Mouse (Mus musculus) bone marrow macrophage, adult 2 months (primary cell): ENCODE results near the gene Ctbs. TPM values are rescaled to one million over a fixed set of nuclear protein-coding genes. Genes with fewer than 3 reads are reported as not detected.
"Not testable (repeated sequence)": the region's sequence is repeated elsewhere in the genome, so short reads cannot be mapped to it uniquely, and the experiment has no call there.

Experiments
- H3K27ac ChIP-seq: 2 replicates; pipeline ENCODE4 v1.5.1; 2012; ENCODE audit warnings: low read depth, low read length; ENCODE audit not compliant: insufficient read depth
- H3K4me1 ChIP-seq: 2 replicates; pipeline ENCODE4 v1.6.1; 2012; ENCODE audit warnings: low read length; ENCODE audit not compliant: control insufficient read depth, insufficient read depth
- H3K4me3 ChIP-seq: 2 replicates; pipeline ENCODE4 v1.5.1; 2012; ENCODE audit warnings: mild to moderate bottlenecking, low read length, moderate library complexity; ENCODE audit not compliant: insufficient read depth
- CTCF ChIP-seq: IDR thresholded peaks from 2 replicates; pipeline ENCODE4 v1.5.1; 2012; ENCODE audit warnings: low read depth, mild to moderate bottlenecking, low read length, moderate library complexity
- POLR2A ChIP-seq: IDR thresholded peaks from 2 replicates; pipeline ENCODE4 v1.6.1; 2012; ENCODE audit warnings: mild to moderate bottlenecking, low read depth, low read length, borderline replicate concordance
- polyA plus RNA-seq: library from polyadenylated mRNA; stranded (reverse); fragments of >200 nt; gene quantifications from 2 replicates; pipeline ENCODE4 v1.2.4, GENCODE M21; 2012; ENCODE audit not compliant: missing spikeins, insufficient read depth, insufficient read length

Ctbs gene
- polyA plus RNA-seq, 1 experiment: 31.6 TPM

DNA sequence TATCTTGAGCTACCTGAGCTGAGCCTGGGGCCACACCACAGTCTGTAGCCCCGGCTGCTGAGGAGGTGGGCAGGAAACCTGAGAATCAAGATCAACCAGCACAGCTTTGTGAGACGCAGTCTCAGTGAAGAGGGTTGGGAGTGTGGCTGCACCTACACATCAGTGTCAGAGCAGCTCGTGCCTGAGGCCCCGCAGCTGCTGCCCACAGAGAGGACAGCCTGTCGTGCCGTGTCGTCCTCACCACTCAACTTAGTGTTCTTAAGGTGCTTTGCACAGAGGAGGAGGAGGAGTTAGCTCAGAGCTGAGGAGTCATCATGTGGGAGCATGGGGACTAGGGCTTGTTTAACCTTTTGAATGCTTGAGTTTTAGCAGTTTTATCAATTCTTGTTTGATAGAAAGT lies 23.7 kb upstream of the Ctbs start:
- no peak overlapping the region for H3K27ac ChIP-seq
- H3K4me1 ChIP-seq: peaks cover 10% of the 10 kb centered on the region
- TF ChIP-seq POLR2A (no peak), CTCF (no peak)
- H3K4me3 ChIP-seq: no peak overlapping the region

DNA sequence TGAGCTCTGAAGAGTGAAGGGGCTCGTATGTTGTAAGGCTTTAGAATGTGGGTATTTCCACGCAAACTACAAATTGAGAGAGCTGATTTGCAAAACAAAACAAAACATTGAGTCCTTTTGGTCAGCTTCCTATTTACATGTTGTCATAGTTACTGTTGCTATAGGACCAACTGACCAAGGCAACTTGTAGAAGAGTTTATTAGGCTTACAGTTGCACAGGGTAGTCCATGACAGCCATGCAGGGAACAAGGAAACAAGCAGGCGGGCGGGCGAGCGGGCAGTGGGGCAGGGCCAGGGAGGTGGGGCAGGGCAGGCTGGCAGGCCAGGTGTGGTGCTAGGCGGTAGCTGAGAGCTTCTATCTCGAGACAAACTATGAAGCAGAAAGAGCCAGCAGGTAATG lies 23.1 kb upstream of the Ctbs start:
- Histone ChIP-seq H3K4me3 (no peak overlapping the region), H3K4me1 (peaks cover 7% of the 10 kb centered on the region), H3K27ac (no peak overlapping the region)
- TF ChIP-seq CTCF (no peak), POLR2A (no peak)

DNA sequence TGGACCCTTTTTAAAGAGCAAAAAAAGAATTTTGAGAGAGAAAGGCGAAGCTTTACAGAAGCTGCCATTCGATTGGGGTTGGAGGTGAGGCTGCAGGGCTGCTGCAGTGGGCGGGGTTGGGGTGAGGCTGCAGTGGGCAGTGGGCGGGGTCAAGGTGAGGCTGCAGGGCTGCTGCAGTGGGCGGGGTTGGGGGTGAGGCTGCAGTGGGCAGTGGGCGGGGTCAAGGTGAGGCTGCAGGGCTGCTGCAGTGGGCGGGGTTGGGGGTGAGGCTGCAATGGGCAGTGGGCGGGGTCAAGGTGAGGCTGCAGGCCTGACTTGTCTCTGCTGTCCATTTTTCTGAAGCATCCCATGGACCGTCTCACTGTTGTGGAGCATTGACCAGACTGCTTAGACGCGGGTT lies 16.5 kb upstream of the Ctbs start:
- H3K4me3 ChIP-seq, H3K4me1 ChIP-seq, H3K27ac ChIP-seq: not testable (repeated sequence)

DNA sequence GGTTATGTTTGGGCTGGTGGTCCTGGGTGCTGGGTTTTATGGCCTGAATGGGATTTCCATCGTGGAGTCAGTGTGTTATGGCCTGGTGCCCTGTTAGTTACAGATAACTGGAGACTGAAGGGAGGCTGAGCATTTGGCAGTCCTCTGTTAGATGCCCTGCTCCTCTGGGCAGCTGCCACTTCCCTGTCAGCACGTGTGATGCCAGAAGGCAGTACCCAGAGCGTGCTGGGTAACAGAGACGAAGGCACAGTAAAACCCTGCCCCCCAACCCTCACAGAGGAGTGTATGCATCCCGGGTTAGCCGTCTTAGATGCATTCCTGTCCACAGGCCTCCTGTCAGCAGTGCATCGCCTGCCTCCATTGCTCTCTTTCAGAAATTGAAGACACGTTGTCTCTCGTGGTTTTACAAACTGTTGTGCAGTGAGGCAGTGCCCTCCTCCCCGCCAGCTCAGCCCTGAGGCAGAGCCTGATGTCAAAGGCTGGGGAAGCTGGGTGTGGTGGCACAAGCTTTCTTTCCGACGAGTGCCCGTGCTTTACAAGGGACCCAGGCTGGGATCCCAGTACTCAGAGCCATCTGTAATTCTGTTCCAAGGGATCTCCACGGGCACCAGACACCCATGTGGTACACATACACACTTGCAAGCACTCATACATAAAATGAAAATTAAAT lies 15.8 kb upstream of the Ctbs start:
- TF ChIP-seq POLR2A (no peak), CTCF (no peak)
- H3K4me1 ChIP-seq: no peaks in the 10 kb centered on the region
- H3K27ac ChIP-seq: no peak overlapping the region
- H3K4me3 ChIP-seq: no peak overlapping the region

DNA sequence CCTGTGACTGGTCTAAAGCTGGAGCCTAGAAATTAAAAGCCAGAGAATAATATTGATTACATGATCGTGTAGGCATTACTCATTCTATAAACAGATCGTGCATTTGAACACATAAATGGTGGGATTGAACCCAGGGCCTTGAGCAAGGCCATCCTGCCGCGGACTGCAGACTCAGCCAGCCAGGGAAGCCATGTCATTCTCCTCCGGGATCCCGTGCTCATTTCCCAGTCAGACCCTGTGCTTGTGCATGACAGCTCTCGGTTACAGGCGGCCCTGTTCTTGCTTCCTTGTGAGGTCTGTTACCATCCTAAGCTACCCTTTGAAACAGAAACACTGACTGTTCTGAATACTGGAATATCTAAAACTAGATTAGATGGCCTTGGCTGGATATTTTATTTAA lies 14.9 kb upstream of the Ctbs start:
- H3K27ac ChIP-seq: no peak overlapping the region
- no peak for TF ChIP-seq CTCF
- H3K4me1 ChIP-seq: no peaks in the 10 kb centered on the region
- no peak overlapping the region for H3K4me3 ChIP-seq

DNA sequence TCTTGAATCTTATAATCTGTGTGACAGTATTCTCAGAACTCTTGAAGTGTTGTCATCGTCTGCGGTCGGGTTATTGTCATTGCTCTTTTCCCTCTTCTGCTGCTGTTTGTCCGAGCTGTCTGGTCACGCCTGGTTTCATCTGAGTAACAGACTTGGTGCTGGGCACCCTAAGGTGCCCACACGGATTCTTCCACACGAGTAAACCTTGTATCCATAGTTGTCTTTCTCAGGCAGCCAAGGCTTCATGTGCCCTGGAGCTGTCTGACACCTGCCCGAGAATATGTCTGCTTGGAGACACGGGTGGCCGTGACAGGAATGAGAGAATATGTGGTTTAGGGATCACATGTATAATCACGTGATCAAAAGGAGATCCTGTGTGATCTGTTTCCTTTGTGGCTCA lies 14.1 kb upstream of the Ctbs start:
- Histone ChIP-seq H3K27ac (no peak overlapping the region), H3K4me1 (no peaks in the 10 kb centered on the region), H3K4me3 (no peak overlapping the region)
- TF ChIP-seq POLR2A (no peak), CTCF (no peak)

GRCm38 (mm10) chr3:146436114-146436513 lies 13.5 kb upstream of the Ctbs start:
- Histone ChIP-seq H3K4me3 (no peak overlapping the region), H3K27ac (no peak overlapping the region), H3K4me1 (no peaks in the 10 kb centered on the region)
- TF ChIP-seq CTCF (no peak), POLR2A (no peak)

DNA sequence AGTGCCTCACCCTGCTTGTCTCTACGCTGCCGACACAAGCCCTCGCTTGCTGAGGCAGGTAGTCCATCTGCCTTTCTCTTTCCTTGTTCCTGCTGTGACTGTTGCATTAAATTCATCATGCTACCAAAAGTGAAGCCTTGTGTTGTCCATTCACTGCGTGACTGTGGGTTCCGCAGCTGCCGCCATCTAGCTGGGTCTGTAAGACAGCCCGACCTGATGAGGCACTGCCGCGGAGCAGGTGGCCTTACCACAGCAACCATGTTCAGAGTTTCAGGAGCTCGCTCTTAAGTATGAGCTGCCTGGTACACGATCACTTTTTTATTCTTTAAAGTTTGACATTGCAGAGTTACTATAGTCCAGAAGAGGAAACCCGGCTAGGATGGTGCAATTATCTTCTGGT lies 9.6 kb upstream of the Ctbs start:
- Histone ChIP-seq H3K27ac (no peak overlapping the region), H3K4me3 (no peak overlapping the region), H3K4me1 (0 out of 2 replicates have a peak, but pooled peaks cover 2% of the 10 kb centered on the region)
- TF ChIP-seq CTCF: no peak
- TF ChIP-seq POLR2A: no peak

DNA sequence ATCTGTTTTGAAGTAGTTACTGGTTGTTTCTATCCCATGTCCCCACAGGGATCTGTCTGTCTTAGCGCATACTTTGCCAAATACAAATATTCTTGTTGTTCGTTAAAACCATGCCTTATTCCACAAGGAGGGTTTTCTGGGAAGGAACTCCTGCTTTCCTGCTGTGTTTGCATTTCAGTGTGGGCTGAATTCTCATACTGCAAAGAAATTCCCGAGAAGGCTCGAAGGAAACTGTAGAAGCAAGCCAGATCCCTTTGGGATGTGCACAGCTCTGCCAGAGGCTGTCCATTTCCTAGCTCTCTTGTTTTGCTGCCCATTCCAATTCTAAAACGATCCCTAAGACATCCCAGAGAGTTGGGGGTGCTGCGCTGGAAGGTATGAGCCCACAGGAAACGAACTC lies 9.2 kb upstream of the Ctbs start:
- Histone ChIP-seq H3K4me1 (0 out of 2 replicates have a peak, but pooled peaks cover 2% of the 10 kb centered on the region), H3K4me3 (no peak overlapping the region), H3K27ac (no peak overlapping the region)
- TF ChIP-seq POLR2A (no peak), CTCF (no peak)

DNA sequence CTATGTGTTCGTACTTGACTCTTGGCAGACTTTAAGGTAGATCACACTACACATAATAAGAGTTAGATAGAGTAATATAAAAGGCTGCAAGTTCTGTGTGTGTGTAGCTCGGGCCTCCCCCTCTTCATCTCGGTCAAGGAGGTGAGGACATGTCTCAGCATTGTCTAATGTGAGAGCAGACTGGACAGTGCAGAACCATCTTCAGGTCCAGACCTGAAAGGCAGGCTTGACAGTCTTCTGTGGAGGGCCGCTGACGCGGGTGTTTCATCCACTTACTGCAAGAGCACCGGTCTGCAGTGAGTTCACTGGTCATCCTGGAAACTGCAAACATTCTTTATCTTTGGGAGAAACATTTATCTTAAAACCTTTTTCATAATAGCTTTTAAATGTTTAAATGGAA lies 7.1 kb upstream of the Ctbs start:
- H3K4me3 ChIP-seq: no peak overlapping the region
- H3K4me1 ChIP-seq: peaks cover 9% of the 10 kb centered on the region
- no peak for TF ChIP-seq POLR2A
- TF ChIP-seq CTCF: no peak
- no peak overlapping the region for H3K27ac ChIP-seq

GRCm38 (mm10) chr3:146442936-146443335 lies 6.7 kb upstream of the Ctbs start:
- TF ChIP-seq POLR2A (no peak), CTCF (no peak)
- no peak overlapping the region for H3K4me3 ChIP-seq
- H3K27ac ChIP-seq: no peak overlapping the region
- H3K4me1 ChIP-seq: peaks cover 12% of the 10 kb centered on the region
